Mouse (Mus musculus) A20 (cell line): ENCODE measurements at regions not wholly inside any gene's neighbourhood (a gene's known extent, or its start where the extent isn't known, plus 50 kb on each side); places are given as distances from the start of the nearest gene placed in this dataset.

Source experiments
- DNase-seq: peaks from one replicate; pipeline ENCODE4 v3.0.0-alpha.2; 2011; ENCODE audit warnings: low read depth, low spot score

DNA sequence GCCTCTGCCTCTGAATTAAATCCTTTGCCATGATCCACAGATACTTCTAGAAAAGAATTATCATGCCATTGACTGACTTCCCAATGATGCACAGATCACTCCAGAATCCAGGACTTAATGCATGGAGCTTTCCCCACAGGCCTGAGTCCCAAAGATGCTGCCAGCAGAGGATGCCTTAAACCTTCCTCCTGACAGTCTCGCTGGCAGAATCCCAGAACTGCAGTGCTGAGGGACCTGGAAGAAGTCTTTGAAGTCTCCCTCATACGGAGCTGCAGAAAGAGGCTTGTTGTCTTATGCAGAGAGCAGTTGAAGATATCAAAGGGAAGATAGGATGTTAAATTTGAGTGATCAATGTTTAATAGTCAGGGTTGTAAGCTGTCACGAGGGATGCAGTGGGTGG, 233.8 kb upstream of the Zmiz1 start:
- DNase-seq: no peak

DNA sequence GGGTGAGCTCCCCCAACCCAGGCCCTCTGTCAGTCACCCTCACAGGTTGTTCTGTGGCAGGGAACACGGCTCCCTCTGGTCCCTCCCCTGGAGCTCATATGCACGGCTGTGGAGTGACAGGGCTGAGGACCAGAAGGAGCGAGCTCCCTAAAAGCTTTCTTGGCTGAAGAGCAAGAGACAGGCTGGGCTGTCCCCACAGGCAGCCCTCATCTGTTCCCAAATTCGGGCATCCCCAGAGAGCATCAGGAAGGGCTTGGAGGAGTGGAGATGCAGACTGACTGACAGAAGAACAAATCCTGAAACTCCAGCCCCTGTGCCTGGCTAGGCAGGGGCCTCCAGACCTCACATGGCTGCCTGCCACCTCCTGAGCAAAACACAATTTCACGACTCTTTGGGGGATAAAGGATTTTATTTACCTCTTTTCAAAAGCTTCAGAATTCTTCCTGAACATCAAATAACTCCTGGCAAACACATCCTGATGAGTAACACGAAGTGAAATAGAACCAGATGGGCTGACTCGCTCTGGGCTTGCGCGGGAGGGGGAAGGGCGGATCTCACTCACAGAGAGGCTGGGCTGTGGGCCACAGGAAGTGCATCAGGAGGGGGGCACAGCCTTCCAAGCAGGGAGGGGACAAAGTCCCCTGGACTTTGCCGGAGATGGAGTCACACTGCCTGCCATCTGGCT, 232.7 kb upstream of the Zmiz1 start:
- no peak for DNase-seq

DNA sequence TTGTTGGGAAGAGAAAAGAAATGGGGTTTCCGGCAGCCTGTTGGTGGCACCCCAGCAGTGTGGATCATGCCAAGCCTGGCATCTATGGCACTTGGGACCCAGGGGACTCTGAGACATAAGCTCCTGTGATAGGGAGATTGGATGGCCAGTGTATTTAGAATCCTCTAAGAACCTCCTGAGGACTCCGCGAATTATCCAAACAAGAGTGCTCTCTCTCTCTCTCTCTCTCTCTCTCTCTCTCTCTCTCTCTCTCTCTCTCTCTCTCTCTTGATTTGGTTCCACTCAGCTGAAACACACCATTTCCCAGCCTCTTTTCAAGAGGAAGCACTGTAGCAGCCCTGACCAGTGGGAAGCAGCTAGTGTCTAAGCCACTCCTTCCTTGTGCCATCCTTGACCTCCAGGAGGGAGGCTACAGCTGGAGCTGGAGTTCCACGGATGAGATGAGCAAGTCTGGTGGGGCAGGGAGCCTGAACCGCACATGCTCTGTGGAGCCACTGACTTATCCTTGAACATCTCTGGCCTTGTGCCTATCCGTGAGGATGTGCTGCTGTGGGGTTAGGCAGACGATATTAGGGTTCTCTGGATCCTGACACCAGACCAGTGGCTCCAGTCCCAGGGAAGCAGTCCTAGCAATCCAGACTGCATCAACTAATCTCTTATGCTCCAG, 232.0 kb upstream of the Zmiz1 start:
- no peak for DNase-seq

DNA sequence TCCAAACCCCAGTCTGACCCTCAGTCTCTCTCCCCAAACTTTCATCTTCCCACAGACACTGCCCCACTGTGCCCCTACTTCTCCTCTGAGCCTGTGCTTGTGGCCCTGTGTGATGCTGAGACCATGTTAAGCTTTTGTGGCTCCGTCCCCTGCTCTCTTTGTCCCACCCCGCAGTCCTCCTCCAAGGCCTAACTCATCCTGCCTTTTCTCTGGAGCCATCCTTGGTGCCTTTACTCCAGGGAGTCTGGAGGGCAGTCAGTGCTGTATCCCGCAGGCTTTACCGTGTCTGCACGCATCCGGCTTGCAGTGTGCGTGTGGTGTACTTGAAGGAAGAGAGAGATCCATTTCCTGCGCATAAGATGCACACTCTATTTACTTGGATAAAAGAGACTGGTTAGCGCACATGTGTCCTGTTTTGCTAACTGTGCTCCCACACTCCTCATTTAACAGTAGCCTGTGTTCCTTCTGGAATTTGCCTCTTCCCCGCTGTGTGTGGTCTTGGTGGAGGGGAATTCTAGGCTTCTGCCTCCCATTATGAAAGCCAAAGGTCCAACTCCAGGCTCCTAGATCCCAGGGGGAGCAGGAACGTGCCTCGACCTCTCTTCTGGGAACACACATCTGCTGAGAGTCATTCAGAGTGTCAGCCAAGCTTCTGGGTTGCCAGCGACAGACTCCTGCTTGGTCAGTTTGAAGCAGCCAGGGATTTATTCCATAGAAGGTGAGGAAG, 230.5 kb upstream of the Zmiz1 start:
- DNase-seq: no peak

DNA sequence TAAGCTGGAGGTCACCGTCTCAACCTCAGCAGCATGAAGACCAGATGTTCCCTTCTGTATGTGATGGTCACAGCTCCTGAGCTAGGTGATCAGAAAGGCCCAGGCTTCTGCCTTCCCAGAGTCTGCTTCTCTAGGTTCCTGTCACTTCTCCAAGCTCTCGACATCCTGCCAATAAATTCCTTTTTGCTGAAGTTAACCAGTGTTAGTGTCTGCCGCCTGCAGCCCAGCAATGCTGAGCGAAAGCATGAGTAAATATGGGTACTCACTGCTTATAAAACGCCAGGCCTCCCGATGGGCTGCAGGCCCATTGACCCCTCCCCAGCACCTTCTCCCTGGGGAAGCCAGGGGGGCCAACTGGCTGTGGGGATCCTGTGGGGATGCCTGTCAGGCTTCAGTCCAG, 229.4 kb upstream of the Zmiz1 start:
- no peak for DNase-seq

DNA sequence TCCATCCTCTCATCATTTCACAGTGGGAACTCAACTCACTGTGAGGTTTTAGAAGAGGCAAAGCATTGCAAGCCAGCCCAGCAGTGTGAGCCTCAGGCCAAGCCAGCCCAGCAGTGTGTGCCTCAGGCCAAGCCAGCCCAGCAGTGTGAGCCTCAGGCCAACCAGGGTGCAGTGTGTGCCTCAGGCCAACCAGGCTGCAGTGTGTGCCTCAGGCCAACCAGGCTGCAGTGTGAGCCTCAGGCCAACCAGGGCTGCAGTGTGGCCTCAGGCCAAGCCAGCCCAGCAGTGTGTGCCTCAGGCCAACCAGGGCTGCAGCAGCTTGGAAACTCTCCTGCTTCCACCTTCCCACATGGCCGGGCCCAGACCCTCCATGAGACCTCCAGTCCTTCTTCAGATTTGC, 227.1 kb upstream of the Zmiz1 start:
- no peak for DNase-seq

DNA sequence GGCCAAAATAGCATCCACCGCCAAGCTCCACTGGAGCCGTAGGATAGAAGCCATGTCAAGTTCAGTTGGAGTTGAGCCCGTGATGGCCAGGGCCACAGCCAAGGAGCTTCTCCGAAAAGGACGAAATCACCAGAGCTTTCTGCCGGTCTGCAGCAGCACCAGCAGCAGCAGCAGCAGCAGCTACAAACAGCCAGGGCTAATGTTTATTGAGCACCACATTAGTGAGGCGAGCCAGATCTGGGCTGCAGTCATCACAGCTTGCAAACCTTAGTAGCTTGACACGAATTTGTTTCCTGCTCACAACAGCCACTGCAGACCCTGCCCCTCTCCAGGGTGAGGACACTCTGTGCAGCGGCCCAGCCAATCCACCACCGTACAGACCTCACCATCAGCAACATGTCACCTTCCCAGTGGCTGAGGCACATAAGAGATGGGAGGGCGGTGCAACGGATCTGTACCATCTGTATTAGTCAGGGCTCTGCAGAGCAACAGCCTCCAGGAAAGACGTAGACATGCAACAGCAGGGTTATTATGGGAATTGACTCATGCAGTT, 222.5 kb upstream of the Zmiz1 start:
- DNase-seq: no peak

DNA sequence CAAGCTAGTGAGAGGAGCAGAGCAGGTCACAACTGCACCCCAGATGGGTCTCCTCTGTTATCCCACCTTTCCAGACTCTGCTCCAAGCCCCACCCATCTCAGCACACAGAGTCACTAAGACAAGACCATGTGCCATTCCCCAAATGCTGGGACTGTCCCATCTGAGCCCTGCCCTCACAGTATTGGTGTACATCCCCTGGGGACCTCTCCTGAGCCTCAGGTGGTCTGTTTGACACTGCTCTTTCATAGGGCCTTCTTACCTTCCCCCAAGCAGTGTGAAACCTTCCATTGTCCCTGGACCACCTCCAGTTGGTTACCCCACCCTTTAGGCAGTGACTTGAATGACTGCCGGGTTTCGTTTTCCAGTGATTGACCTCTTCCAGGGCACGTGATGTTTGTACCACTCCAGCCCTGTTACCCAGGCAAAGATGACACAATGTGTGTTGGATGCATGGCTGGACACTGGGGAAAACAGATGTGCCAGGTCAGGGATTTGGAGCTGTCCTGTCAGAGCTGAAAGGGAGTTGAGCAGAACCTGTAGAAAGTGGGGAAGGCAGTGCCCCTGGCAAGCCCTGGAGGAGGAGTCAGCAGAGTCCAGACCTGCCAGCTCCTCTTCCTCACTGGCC, 219.5 kb upstream of the Zmiz1 start:
- DNase-seq: no peak

DNA sequence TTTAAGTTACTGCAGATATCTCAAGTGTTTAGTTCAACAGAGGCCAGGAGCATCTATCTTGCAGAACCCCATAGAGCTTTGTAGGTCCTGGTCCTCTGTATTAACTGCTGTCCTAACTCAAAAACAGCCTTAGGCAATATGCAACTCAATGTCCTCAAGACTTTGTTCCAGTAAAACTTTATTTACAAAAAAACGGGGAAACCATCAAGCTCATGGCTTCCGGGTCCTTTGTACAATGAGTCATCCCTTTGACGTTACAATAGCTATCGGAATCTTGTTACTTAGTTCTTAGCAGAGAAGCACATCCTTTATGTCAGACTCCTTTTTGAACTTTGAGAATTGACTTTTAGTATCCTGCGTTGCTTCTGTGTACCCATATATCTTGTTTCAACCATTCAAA, 216.2 kb upstream of the Zmiz1 start:
- no peak for DNase-seq

DNA sequence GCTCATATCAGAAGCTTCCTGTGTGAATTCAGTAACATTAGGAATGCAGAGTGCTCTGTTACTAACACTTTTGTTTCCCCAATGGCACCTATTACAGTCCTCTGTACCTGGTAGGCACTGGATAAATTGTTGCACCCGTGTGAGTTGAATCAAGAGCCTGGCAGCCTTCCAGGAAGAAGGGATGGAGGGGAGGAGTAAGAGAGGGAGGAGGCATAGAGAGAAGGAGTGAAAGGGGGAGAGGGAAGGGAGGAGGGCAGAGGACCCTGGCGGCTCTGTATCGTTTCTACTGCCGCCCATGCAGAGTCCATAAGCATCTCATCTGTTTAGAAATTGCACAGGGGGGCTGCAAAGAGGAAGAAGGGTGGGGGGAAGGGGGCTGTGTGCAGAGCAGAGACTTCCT, 215.7 kb upstream of the Zmiz1 start:
- DNase-seq: no peak

DNA sequence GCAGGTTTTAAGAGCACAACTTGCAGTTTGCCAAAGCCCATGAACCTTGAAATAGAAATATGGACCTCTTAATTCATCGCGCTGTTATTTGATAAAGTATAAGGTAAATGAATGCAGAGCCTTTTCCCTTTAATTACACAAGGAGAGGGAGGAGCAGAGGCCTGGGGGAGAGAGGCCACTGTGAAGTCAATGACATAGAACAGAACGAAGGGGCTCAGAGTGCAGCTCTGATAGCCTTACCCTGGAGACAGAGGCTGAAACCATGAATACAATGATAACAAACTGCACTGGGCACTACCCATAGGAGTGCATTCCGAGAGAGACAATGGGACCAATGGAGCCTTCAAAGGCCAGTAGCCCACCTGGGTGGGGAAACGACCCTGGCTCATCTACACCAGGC, 215.3 kb upstream of the Zmiz1 start:
- no peak for DNase-seq

DNA sequence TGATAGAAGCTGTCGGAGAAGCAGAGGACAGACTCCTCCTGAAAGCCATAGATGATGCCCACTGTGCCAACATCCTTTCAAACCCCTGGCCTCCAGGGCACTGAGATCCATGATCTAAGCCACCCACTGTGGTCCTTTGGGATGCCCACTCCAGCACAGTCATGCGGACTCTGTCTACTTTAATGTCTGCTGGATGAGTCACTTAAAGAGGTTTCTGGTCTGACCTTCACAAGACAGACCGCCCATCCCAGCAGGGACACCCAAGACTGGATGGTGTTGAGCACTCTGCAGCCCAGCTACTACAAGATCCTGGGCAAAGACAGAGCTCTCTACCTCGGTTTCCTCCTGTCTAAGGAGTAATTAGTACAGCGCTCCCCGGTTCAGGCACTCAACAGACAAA, 214.1 kb upstream of the Zmiz1 start:
- DNase-seq: no peak

DNA sequence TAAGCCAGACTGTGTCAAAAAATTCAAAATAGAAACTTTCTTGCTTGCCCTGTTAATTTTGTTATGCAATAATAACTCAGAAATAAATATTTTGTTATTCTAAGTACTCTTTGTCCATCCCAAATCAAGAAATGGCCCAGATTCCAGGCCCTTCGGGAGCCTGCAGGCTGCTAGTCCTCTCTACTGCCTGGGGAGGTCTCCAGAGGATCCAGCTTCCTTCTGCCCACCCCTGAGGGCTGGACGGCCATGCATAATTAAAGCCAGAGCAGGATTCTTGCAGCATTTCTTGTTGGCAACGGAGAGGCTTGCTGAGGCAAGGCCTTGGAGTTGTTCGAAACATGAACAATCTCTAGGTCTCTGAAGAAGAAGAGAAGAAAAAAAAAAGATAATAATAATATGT, 213.3 kb upstream of the Zmiz1 start:
- no peak for DNase-seq

DNA sequence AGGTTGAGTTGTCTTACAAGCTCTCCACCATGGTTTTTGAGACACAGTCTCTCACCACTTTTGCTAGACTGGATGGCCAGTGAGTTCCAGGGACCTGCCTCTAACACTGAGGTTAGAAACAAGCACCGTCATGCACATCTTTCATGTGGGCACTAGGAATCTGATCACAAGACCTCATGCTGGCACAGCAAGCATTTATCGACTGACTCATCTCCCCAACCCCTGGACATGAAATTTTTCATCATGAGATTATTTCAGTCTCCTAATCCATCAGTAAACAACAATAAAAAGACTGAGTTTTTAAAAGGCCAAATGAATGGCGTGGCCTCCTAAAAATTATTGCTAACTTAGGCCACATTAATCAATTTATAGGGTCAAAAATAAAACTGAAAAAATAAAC, 210.0 kb upstream of the Zmiz1 start:
- no peak for DNase-seq

DNA sequence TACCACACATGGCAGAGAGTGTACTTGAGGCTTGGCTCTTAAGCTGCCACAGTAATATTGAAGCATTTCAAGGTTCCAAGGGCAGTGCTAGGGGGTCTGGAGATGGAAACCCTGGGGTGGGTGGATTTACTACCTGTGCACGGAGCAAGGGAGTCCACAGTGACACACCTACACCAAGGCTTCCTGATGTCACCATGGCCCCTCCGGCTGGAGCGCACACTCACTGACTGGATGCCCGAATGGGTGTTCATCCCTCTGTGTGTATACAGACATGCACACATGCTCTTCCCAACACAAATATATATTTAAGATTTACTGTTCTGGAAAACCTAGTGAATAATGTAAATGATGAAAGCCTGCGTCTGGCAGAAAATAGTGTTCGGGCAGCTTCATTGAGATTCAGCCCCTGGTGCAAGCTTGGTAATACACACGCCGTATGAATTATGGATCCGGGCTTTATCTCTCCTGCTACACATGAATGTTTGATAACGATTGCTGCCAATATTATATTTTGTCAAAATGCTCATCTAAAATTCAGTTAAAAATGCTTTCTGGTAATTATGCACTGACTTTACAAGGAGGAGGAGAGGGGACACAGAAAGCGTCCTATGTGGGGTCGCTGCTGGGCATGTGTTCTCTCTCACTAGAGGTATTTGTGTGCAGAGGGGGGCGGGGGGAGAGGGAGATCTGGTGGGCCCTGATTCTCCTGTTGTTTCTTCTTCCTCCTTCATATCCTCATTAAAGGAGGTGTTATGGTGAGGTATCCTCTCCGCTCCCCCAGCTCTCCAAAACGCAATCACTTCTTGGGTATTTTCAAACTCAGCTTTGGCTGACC, 205.8 kb upstream of the Zmiz1 start:
- no peak for DNase-seq

DNA sequence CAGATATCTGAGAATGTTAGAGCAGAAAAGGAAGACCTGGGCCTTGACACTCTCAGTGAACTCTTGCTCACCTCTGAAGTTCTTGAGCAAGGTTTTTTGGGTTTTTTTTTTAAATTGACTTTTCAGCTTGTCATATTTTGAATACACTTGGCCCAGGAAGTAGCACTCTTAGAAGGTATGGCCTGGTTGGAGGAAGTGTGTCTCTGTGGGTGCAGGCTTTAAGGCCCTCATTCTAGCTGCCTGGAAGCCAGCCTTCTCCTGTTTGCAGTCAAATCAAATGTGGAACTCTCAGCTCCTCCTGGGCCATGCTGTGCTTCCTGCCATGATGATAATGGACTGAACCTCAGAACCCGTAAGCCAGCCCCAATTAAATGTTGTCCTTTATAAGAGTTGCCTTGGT, 195.9 kb upstream of the Zmiz1 start:
- no peak for DNase-seq

DNA sequence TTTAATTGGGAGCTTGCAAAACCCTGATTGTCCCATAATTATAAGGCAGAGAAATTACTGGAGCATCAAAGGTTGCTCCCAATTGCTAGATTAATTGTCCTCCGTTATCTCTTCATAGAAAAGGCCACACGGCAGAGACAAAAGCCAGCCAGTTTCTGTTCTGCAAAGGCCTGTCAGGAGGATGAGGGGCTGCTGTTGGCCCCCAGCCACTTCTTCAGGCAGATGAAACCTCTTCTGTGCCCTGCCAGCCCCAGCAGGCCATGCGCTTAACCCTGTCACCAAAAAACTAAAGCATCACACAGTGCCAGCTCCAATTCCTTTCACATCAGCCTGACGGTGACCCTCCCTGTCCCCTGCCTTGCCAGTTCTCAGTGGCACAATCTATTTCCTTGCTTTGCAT, 192.1 kb upstream of the Zmiz1 start:
- no peak for DNase-seq

DNA sequence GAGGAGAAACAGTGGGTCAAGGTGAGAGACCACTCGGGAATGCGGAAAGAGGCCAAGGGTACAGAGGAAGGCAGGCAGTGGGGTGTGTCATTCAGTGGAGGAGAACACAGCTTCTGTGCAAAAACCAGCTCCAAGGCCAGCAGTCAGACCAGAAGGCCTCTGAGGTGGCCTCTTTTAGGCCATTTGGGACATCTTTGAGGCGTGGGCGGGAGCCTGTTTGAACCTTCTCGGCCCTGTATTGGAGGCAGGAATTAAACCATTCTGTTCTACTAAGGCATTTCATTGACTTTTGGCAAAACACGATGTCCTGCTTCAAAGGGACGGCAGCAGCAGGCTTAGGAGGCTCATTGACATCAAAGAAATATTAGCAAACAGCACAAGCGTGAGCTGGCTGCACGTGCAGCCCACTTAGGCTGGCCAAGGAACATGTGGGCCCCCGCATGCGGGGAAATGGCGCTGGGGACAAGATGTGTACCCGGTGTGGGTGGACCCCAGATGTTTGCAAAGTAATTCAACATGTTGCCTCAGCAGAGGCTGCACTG, 190.8 kb upstream of the Zmiz1 start:
- DNase-seq: no peak

DNA sequence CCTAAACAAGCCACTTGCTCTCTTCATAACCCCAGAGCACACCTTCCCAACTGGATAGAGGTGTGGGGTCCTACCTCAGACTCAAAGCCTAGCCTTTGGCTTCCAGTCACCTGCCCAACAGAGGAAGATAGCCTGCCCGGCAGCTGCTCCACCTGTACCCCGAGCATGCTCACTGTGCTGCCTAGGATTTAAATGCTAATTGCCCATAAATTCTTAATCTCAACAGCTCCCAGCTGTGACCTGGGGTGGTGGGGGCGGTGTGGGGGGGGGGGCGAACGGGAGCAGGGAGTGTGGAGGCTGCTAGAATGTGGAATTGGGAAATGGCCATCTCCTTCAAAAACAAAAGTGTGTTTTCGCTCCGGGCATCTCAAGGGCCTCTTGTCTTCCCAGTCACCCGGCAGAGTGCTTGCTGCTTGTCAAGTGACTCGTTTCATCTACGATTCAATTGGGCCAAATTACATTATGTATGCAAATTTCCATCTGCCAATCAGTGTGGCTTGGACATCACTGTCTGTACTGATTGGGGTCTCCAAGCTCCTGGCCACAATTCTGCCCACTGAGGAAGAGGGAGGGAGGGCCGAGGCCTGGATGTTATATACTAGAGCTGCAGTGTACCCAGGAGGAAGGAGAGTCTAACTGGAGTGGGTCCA, 188.6 kb upstream of the Zmiz1 start:
- DNase-seq: no peak

DNA sequence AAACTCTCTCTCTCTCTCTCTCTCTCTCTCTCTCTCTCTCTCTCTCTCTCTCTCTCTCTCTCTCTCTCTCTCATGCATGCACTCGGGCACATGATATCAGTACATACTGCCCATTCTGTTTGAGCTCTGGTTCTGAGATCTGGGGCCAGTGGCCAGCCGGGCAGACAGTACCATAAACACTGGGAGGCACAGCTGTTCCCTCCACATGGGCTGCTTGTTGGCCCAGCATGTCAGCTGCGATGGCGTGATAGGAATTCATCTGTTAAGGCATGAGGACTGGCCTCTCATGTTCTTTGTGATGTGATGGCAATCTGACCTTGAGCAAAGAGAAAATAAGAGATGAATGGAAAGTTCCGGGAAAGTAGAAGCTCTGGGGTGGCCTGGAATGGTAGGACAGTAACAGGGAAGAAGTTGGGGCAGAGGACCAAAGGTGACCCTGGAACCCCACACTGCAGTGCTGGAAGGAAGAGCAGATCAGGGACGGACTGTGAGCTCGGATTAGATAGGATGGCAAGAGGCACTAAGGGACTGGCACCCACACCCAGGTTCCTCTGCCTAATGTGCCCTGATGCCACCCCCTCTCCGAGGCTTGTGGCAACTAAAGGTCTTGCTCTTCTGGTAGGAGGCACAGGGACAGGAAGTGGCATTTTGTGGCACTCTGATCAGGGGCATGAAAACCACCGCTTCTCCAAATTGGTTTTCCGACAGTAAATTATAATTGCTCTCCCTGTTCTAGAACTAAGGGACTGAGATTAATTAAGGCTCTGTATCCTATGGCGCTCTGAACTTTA, 186.4 kb upstream of the Zmiz1 start:
- DNase-seq: no peak
